Mouse (Mus musculus): ENCODE results near the gene Tlr7.

Tlr7 gene

GRCm38 (mm10) chrX:167276551-167276950 is 53.8 kb downstream of the Tlr7 start:
- DNase-seq: no peak

GRCm38 (mm10) chrX:167264086-167264485 is 66.3 kb downstream of the Tlr7 start, which contains the start of gene Tlr8:
Gene Tlr8 (minus strand): TSS chrX:167264329.
- no peak for DNase-seq

- no peak for DNase-seq
Measured at GRCm38 (mm10) chrX:167263530-167263929, 66.8 kb downstream of the Tlr7 start.
